Mouse (Mus musculus) CD4-positive, CD25-positive, alpha-beta regulatory T cell, adult 9 weeks (primary cell): ENCODE results near the gene Liph. TPM values are rescaled to one million over a fixed set of nuclear protein-coding genes. Genes with fewer than 3 reads are reported as not detected.

Experiments used
- polyA plus RNA-seq: library from polyadenylated mRNA; unstranded; fragments of 100-300 nt; shearing (Covaris generic); gene quantifications from one replicate; pipeline ENCODE4 v1.2.1, GENCODE M21; 2017

The Liph gene
- 1.4 TPM for polyA plus RNA-seq

DNA sequence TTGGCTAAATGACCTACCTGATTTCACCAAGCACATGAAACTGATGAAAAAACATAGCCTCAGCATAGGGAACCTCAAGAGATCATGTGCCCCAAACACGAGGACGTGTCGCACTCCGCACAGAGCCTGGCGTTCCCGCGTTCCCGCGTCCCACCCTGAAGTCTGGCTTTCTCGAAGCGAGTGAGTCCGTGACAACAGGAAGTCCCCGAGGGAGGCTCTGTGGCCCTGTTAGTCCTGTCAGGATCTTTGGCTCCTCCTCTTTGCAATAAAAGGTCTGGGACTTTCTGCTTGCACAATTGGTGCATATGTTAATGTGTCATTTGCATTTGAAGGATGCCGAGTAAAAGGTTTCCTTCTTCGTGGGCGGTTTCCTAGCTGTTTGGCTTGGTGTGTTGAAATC lies at the start of gene Liph:
Gene Liph, minus strand, starts transcription at position 360 of the 400 bp plus-strand sequence.

DNA sequence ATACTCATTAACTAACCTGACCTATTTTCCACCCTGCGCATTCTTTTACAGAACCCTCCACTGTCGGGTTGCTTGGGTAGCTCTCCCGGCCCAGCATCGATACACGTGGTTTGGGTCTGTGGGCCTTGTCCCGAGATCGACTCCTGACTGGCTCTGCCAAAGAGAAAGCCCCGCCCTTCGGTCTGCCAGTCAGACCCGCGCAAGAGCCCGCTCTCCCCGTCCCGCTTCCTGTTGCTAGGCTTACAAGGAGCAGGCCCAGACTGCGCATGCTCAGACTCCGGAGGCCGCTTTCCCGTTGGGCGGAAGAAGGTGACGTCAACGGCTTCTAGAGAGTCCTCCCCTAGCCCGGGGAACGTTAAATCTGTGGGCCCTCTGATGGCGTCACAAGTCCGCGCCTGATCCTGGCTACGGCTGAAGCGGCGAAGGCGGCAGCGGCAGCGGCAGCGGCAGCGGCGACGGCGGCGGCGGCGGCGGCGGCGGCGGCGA lies 13.7 kb upstream of the Liph start, which contains the start of gene Senp2:
Gene Senp2, plus strand, starts transcription at position 386 of the 486 bp plus-strand sequence.

GRCm38 (mm10) chr16:21946761-21947715 lies 48.4 kb downstream of the Liph start, which contains the start of gene Tmem41a:
Tmem41a (minus strand) TSS chr16:21947552.

Other genes starting within 250 kb of the Liph start
- 13.6 TPM for gene Ehhadh, start 207.9 kb downstream of the Liph start, polyA plus RNA-seq
- gene Map3k13, start 201.3 kb downstream of the Liph start, polyA plus RNA-seq = 0.29 TPM
- 11.5 TPM for gene Tmem41a, start 48.1 kb downstream of the Liph start, polyA plus RNA-seq
- gene Senp2, start 13.8 kb upstream of the Liph start, polyA plus RNA-seq = 8.8 TPM
- 1.6 TPM for gene Igf2bp2, start 167.6 kb upstream of the Liph start, polyA plus RNA-seq